Mouse (Mus musculus): ENCODE measurements around the gene Gm44511.
"Not testable (repeated sequence)": the region's sequence is repeated elsewhere in the genome, so short reads cannot be mapped to it uniquely, and the experiment has no call there.

Gene Gm44511

GRCm38 (mm10) chr6:128762892-128763670, 63.0 kb downstream of the Gm44511 start:
- DNase-seq (ENCODE audit: extremely low spot score, low spot score): not testable (repeated sequence)

GRCm38 (mm10) chr6:128761144-128761540, 65.0 kb downstream of the Gm44511 start:
- peak; percentile 47 for DNase-seq (ENCODE audit: extremely low spot score, low spot score)

- DNase-seq (ENCODE audit: extremely low spot score, low spot score): peak; percentile 94
These were observed 65.5 kb downstream of the Gm44511 start for GRCm38 (mm10) chr6:128760416-128761143.

GRCm38 (mm10) chr6:128760016-128760415, 66.1 kb downstream of the Gm44511 start:
- peak; percentile 91 for DNase-seq (ENCODE audit: extremely low spot score, low spot score)

- DNase-seq (ENCODE audit: extremely low spot score, low spot score): no peak
These were observed 66.7 kb downstream of the Gm44511 start for GRCm38 (mm10) chr6:128759221-128759950.

GRCm38 (mm10) chr6:128755402-128755763, 70.7 kb downstream of the Gm44511 start:
- not testable (repeated sequence) for DNase-seq (ENCODE audit: extremely low spot score, low spot score)

GRCm38 (mm10) chr6:128754748-128755401, 71.2 kb downstream of the Gm44511 start:
- not testable (repeated sequence) for DNase-seq (ENCODE audit: extremely low spot score, low spot score)

GRCm38 (mm10) chr6:128754265-128754664, 71.8 kb downstream of the Gm44511 start:
- not testable (repeated sequence) for DNase-seq (ENCODE audit: extremely low spot score, low spot score)

GRCm38 (mm10) chr6:128753610-128754224, 72.4 kb downstream of the Gm44511 start:
- peak; percentile 70 for DNase-seq (ENCODE audit: extremely low spot score, low spot score)

GRCm38 (mm10) chr6:128747006-128747405, 79.1 kb downstream of the Gm44511 start:
- not testable (repeated sequence) for DNase-seq (ENCODE audit: extremely low spot score, low spot score)

GRCm38 (mm10) chr6:128737445-128737844, 88.7 kb downstream of the Gm44511 start:
- no peak for DNase-seq (ENCODE audit: extremely low spot score, low spot score)

GRCm38 (mm10) chr6:128736100-128736499, 90.0 kb downstream of the Gm44511 start:
- no peak for DNase-seq (ENCODE audit: extremely low spot score, low spot score)

- DNase-seq (ENCODE audit: extremely low spot score, low spot score): no peak
These were observed 91.2 kb downstream of the Gm44511 start for GRCm38 (mm10) chr6:128734896-128735295.

- no peak for DNase-seq (ENCODE audit: extremely low spot score, low spot score)
These were observed 92.0 kb downstream of the Gm44511 start for GRCm38 (mm10) chr6:128733908-128734679.

GRCm38 (mm10) chr6:128732032-128732431, 94.1 kb downstream of the Gm44511 start:
- no peak for DNase-seq (ENCODE audit: extremely low spot score, low spot score)
